Mouse (Mus musculus) C2C12 (cell line): ENCODE results near the gene Nrsn1. TPM values are rescaled to one million over a fixed set of nuclear protein-coding genes. Genes with fewer than 3 reads are reported as not detected.
"Not testable (repeated sequence)": the region's sequence is repeated elsewhere in the genome, so short reads cannot be mapped to it uniquely, and the experiment has no call there.

ENCODE experiments used
- H3K27me3 ChIP-seq: one replicate; pipeline ENCODE4 v1.6.1; 2011; ENCODE audit not compliant: control insufficient read depth, insufficient read depth, insufficient read length
- H3K36me3 ChIP-seq: one replicate; pipeline ENCODE4 v1.6.1; 2011; ENCODE audit not compliant: control insufficient read depth, insufficient read depth
- H3K4me3 ChIP-seq: one replicate; pipeline ENCODE4 v1.5.1; 2011; ENCODE audit warnings: mild to moderate bottlenecking, control low read depth; ENCODE audit not compliant: poor library complexity, insufficient read depth, severe bottlenecking
- H3K79me2 ChIP-seq: one replicate; pipeline ENCODE4 v1.6.1; 2011; ENCODE audit not compliant: control insufficient read depth, insufficient read depth
- H3K79me3 ChIP-seq: one replicate; pipeline ENCODE4 v1.6.1; 2011; ENCODE audit warnings: low read depth, control low read depth
- H3ac ChIP-seq: one replicate; pipeline ENCODE3; 2011; ENCODE audit warnings: low read depth; ENCODE audit not compliant: control insufficient read depth, insufficient read length
- CEBPB ChIP-seq: IDR thresholded peaks from one replicate; pipeline ENCODE4 v1.6.1; 2011; ENCODE audit warnings: low read depth, mild to moderate bottlenecking, control low read depth, moderate library complexity
- CTCF ChIP-seq: IDR thresholded peaks from one replicate; pipeline ENCODE4 v1.5.1; 2011; ENCODE audit not compliant: control insufficient read depth, insufficient read depth, insufficient read length
- FOSL1 ChIP-seq: IDR thresholded peaks from one replicate; pipeline ENCODE4 v1.8.0; 2011; ENCODE audit warnings: mild to moderate bottlenecking, low read length; ENCODE audit not compliant: poor library complexity, insufficient read depth, severe bottlenecking
- MAX ChIP-seq: IDR thresholded peaks from one replicate; pipeline ENCODE4 v1.6.1; 2011; ENCODE audit warnings: mild to moderate bottlenecking, control low read depth
- MYOD1 ChIP-seq: IDR thresholded peaks from one replicate; pipeline ENCODE4 v1.6.1; 2011; ENCODE audit warnings: low read depth; ENCODE audit not compliant: control insufficient read depth, insufficient read length
- MYOG ChIP-seq: IDR thresholded peaks from one replicate; pipeline ENCODE4 v1.6.1; 2011; ENCODE audit not compliant: control insufficient read depth, insufficient read length; ENCODE audit errors: extremely low read depth
- USF1 ChIP-seq: IDR thresholded peaks from one replicate; pipeline ENCODE4 v1.6.1; 2011; ENCODE audit warnings: low read depth, mild to moderate bottlenecking, control low read depth, moderate library complexity
- long read RNA-seq, 2 experiments: library from polyadenylated mRNA; unstranded; transcript quantifications; one replicate each; pipeline ENCODE4 v2.0.0; 2019 to 2020
- polyA plus RNA-seq: library from polyadenylated mRNA; unstranded; fragments of >200 nt; fragmentation: generic; extraction: Trizol; gene quantifications from one replicate; pipeline ENCODE4 v1.2.1, GENCODE M21; 2012; ENCODE audit warnings: missing spikeins

Gene Nrsn1
- polyA plus RNA-seq: not detected
- long read RNA-seq, experiment 1: 0 reads
- long read RNA-seq, experiment 2, partial matches to known transcripts: 0 of 1 reads
- long read RNA-seq, experiment 2, other reads (novel, unspliced or antisense): 0 of 1 reads

DNA sequence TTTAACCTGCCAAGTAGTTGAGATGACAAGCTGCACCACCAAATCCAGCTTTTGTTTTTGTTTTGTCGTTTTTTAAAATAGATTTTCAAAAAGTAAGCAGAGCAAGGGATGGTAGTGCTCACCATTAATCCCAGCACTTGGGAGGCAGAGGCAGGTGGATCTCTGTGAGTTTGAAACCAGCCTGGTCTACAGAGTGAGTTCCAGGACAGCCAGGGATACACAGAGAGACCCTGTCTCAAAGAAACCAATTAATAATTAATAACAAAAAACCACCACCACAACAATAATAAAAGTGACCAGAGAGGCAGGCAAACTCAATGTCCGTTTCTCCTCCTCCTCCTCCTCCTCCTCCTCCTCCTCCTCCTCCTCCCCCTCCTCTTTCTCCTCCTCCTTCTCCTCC is at the start of gene Nrsn1:
Nrsn1 (minus strand) TSS at position 101 of the 400 bp plus-strand sequence.
- not testable (repeated sequence) for H3K27me3 ChIP-seq, H3K4me3 ChIP-seq, H3ac ChIP-seq, H3K36me3 ChIP-seq, H3K79me2 ChIP-seq, H3K79me3 ChIP-seq

DNA sequence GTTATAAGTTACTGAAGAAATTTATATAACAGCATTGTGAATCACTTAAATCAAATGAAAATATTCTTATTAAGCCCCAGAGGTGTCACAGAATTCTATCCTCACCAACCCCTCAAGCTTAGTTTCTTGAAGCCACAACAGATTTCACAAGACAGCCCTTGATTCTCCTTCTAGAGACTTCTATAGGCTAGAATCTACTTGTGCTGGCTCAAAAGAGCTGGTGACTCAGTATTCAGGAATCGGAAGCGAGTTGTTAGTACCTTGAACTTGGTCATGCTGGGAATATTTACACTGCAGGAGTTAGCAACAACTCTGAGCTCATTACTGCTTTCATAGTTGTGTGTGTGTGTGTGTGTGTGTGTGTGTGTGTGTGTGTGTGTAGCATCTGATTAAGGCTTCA is 41.8 kb upstream of the Nrsn1 start:
- H3K79me3 ChIP-seq: no peaks in the 10 kb centered on the region
- no peak overlapping the region for H3ac ChIP-seq
- H3K4me3 ChIP-seq: no peak overlapping the region
- no peaks in the 10 kb centered on the region for H3K79me2 ChIP-seq
- H3K27me3 ChIP-seq: no peaks in the 10 kb centered on the region
- TF ChIP-seq FOSL1: no peak
- TF ChIP-seq CEBPB: peak; percentile 59
- no peaks in the 10 kb centered on the region for H3K36me3 ChIP-seq

DNA sequence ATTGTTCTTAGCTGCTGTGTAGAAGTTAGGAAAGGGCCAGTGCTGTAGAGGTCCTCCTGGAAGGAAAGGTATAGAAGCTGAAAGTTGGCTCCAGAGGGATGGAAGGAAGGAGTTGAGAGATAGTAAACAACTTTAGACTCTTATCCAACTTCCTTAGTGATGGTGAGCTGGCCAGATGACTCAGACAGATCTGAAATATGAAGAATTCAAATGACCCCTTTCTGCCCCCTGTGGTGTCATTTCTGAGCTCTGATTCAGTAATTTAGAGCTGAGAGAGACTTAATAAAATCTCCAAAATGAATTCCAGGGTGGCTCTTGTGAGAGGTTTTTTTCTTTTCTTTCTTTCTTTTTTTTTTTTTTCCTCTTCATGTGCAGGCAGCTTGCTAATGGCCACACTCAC is 39.8 kb upstream of the Nrsn1 start:
- H3K36me3 ChIP-seq: no peaks in the 10 kb centered on the region
- H3K79me2 ChIP-seq: no peaks in the 10 kb centered on the region
- H3K4me3 ChIP-seq: no peak overlapping the region
- no peaks in the 10 kb centered on the region for H3K27me3 ChIP-seq
- no peak overlapping the region for H3ac ChIP-seq
- peak; percentile 2 for TF ChIP-seq FOSL1
- no peak for TF ChIP-seq MYOG
- H3K79me3 ChIP-seq: no peaks in the 10 kb centered on the region

DNA sequence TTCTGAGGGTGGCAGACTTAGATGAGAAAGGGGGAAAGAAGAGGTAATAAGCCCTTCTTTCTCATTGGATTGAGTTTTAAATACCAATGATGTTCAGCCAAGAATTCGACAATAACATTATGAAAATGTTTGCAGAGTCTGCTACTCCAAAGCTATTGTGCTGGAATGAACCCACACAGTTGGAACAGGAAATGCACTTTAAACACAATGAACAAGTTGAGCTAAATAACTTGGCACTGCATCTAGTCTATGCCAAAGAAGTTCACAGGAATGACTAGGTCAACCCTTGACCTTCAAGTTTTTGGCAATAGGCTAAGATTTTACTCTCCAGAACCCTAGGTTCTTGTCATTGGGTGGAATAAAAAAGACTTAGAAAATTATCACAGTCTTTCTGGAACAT is 18.4 kb upstream of the Nrsn1 start:
- H3K79me3 ChIP-seq: no peaks in the 10 kb centered on the region
- no peaks in the 10 kb centered on the region for H3K36me3 ChIP-seq
- H3K4me3 ChIP-seq: no peak overlapping the region
- no peaks in the 10 kb centered on the region for H3K79me2 ChIP-seq
- TF ChIP-seq USF1: no peak
- TF ChIP-seq CEBPB: no peak
- TF ChIP-seq MYOD1: no peak
- TF ChIP-seq MYOG: no peak
- TF ChIP-seq FOSL1: no peak
- no peak for TF ChIP-seq CTCF
- no peak for TF ChIP-seq MAX
- H3K27me3 ChIP-seq: no peaks in the 10 kb centered on the region
- no peak overlapping the region for H3ac ChIP-seq

DNA sequence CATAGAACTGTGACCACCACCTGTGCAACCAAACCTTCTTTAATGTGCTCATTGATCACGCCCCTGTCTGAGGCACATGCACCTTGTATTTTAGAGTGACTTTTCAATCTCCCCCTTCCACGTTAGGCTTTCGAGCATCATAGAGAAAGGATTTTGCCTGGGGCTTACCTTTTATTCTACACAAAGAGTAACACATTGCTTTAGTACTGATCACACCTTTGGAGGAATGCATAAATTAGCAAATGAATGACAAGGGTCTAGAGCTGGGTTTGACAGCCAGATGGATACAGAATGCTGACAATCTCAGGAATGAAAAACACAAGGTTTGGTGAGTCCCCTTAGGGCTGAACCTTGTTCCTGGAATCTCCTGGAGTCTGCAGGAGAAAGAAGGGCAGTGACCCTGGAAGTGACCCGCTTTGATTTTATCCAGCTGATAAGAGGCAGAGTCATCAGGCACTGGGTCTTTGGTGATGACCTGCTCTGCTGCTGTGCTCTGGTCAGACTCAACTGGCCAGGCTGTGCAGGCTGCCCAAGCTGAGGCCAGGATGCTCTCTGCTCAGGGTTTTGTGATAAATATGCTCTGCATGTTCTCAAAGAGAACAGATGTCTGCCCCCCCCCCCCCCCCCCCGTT is 4.7 kb upstream of the Nrsn1 start:
- H3K27me3 ChIP-seq: no peaks in the 10 kb centered on the region
- no peak overlapping the region for H3K4me3 ChIP-seq
- H3K79me2 ChIP-seq: no peaks in the 10 kb centered on the region
- TF ChIP-seq MYOG (no peak), CEBPB (no peak), USF1 (no peak), CTCF (no peak), MAX (no peak), FOSL1 (no peak), MYOD1 (no peak)
- H3ac ChIP-seq: no peak overlapping the region
- no peaks in the 10 kb centered on the region for H3K79me3 ChIP-seq
- H3K36me3 ChIP-seq: no peaks in the 10 kb centered on the region

DNA sequence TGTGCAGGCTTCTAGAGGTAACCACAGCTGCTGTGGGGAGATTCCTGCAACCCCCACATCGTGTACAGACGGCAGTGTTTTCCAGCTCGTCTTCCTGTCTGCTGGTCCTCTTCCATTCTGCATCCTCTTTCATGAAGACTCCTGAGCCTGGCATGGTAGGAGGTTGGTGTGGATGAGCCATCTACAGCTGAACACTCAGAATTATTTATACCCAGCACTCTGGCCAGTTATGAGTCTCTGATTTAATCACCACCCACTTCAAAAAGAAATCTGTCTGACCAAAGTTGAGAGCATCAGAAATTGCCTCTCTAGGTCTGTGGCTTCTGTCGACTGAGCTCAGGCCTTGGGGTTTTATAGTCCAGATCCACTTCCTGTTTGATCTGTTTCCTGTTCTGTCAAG is 1.9 kb upstream of the Nrsn1 start:
- no peak for TF ChIP-seq MAX
- TF ChIP-seq MYOG: no peak
- TF ChIP-seq MYOD1: no peak
- no peak for TF ChIP-seq USF1
- no peak for TF ChIP-seq FOSL1
- TF ChIP-seq CTCF: no peak
- TF ChIP-seq CEBPB: no peak
- no peak overlapping the region for H3K4me3 ChIP-seq
- H3K27me3 ChIP-seq: no peaks in the 10 kb centered on the region
- no peak overlapping the region for H3ac ChIP-seq
- H3K79me3 ChIP-seq: no peaks in the 10 kb centered on the region
- H3K79me2 ChIP-seq: no peaks in the 10 kb centered on the region
- no peaks in the 10 kb centered on the region for H3K36me3 ChIP-seq
